Comparison of ENCODE assay signal across 10 mouse cellular contexts in the genomic region with DNA sequence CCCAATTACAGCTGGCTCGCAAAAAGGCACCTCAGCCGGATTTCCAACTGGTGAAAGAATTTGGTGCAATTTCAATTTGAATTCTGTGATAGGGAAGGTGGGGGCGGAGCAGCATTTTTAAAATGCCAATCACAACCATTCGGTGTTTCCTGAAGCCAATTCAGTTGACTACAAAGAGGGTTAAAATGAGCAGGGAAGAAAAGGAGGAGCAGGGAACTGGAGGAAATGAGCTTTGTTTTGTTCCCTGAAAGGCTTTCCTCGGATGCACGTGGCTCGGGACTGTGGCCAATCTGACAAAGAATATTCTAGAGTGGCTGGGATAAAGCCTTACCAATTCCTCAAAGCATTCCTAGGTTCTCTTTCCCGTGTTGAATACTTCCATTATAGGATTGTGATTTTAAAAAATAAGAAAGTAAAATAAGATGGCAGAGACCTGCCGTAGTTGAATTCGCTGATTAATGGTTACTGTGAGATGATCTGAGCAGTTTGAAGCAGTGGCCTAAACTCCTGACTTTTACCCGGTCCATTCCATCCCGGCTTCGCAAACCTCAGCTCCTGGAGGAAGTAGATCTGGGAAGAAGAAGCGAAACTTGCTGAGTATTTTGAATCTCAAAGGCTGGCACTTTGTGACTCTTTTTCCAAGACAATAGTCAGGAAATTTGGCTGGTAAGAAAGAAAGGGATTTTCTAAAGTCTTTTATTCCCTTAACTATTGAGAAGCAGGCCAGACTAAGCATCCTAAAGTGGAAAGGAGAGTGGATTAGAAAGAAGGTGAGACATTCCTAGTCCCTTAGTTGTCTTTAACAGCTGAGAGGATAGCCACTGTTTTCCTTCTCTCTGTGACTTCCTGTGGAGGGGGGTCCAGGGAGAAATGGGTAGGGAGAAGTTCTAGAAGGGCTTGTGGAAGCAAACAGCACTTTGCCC.
DNase-seq lines count a peak whose midpoint lies in the region; ATAC-seq and TF ChIP-seq lines count a peak whose summit lies in the region.
"Had no signal": no experiment of that assay in that cellular context is flagged by ENCODE, and none has a peak within 500 bp of the region (broad histone marks: within the 10 kb centered on the region; RNA-seq: fewer than 3 reads in every experiment).

No protein-coding gene starts in this region.

- no peaks in the 10 kb centered on the region for H3K27me3 ChIP-seq in heart, embryonic 15.5 days
- H3K27me3 ChIP-seq in lung, postnatal 0 days (replicated peaks; ENCODE audit: insufficient read depth, low read length) = no peaks in the 10 kb centered on the region

- DNase-seq in layer of hippocampus, adult 18-20 months (ENCODE audit: low spot score in 2 of 2) = peak; percentile 9 to 13
- DNase-seq in layer of hippocampus, postnatal 10 days (ENCODE audit: low spot score in 2 of 2) = no peak
- peak; percentile 33 for DNase-seq in brain, adult 2 months (ENCODE audit: low read depth, low spot score)
- DNase-seq in lung, postnatal 0 days (ENCODE audit: low spot score) = no peak
- no peak for DNase-seq in adipocyte (ENCODE audit: low spot score)
- no peak for DNase-seq in ovary, adult 18-20 months (ENCODE audit: low spot score)
- no peak for DNase-seq in cerebellum, adult 9-11 months
- DNase-seq: cerebellum, postnatal 25 days had no signal

- H3K4me2 ChIP-seq in heart, embryonic 15.5 days = no peak overlapping the region
- no peak overlapping the region for H3K4me2 ChIP-seq in lung, postnatal 0 days (replicated peaks; ENCODE audit: low read depth, low read length)
- H3K4me2 ChIP-seq: neural tube, embryonic 15.5 days had no signal

- H3K4me1 ChIP-seq in heart, embryonic 15.5 days (replicated peaks) = peaks cover 16% of the 10 kb centered on the region
- peaks cover 16% of the 10 kb centered on the region; the same call in 1 of the 2 replicates for H3K4me1 ChIP-seq in lung, postnatal 0 days (ENCODE audit: insufficient read depth, low read depth, low read length)

- no peak for TF ChIP-seq CTCF in lung, postnatal 0 days (IDR thresholded peaks at IDR 0.05)

- TF ChIP-seq EP300 in lung, postnatal 0 days (IDR thresholded peaks at IDR 0.05) = no peak

- peak overlapping the region; percentile 25 for H3K27ac ChIP-seq in heart, embryonic 15.5 days
- H3K27ac ChIP-seq in lung, postnatal 0 days (ENCODE audit: low read length) = 0 out of 2 replicates have a peak overlapping the region, but pooled peaks have one; percentile 12
- H3K27ac ChIP-seq: neural tube, embryonic 15.5 days had no signal

- no peak for ATAC-seq in heart, embryonic 15.5 days (replicated peaks; ENCODE audit: insufficient number of reproducible peaks, insufficient read depth, low FRiP score, low read depth)
- ATAC-seq in lung, postnatal 0 days = no peak

- no peaks in the 10 kb centered on the region for H3K36me3 ChIP-seq in heart, embryonic 15.5 days
- no peaks in the 10 kb centered on the region for H3K36me3 ChIP-seq in lung, postnatal 0 days (ENCODE audit: insufficient read depth, low read length)
- H3K36me3 ChIP-seq: neural tube, embryonic 15.5 days had no signal

- H3K9ac ChIP-seq in heart, embryonic 15.5 days = no peak overlapping the region
- H3K9ac ChIP-seq in lung, postnatal 0 days (replicated peaks; ENCODE audit: low read depth) = no peak overlapping the region
- H3K9ac ChIP-seq: neural tube, embryonic 15.5 days had no signal

- no peak overlapping the region for H3K4me3 ChIP-seq in heart, embryonic 15.5 days
- no peak overlapping the region for H3K4me3 ChIP-seq in lung, postnatal 0 days (ENCODE audit: low read depth, low read length)
- H3K4me3 ChIP-seq: neural tube, embryonic 15.5 days had no signal

- WGBS in heart, embryonic 15.5 days = 47% methylated on average over 14 of the region's 14 CpGs
- 45% methylated on average over 14 of the region's 14 CpGs for WGBS in lung, postnatal 0 days

- no peaks in the 10 kb centered on the region for H3K9me3 ChIP-seq in heart, embryonic 15.5 days (replicated peaks)
- no peaks in the 10 kb centered on the region for H3K9me3 ChIP-seq in lung, postnatal 0 days (ENCODE audit: low read length)
- H3K9me3 ChIP-seq: neural tube, embryonic 15.5 days had no signal

Comparison
In these comparisons a context has a peak if more than half of its experiments do, and no peak if none do; other contexts are left out.
1. DNase-seq: peak in layer of hippocampus, adult 18-20 months (2 of 2) and brain, adult 2 months (single experiment); none in layer of hippocampus, postnatal 10 days (0 of 2), lung, postnatal 0 days (single experiment), adipocyte (single experiment), ovary, adult 18-20 months (single experiment) and cerebellum, adult 9-11 months (single experiment).